Mouse (Mus musculus) CD4-positive naive resting alpha-beta T cell, adult 57 days (primary cell): ENCODE measurements around the gene Gm3002. TPM values are rescaled to one million over a fixed set of nuclear protein-coding genes. Genes with fewer than 3 reads are reported as not detected.

Experiments
- total RNA-seq: library from RNA; stranded (reverse); gene quantifications from one replicate; pipeline ENCODE4 v1.2.4, GENCODE M21; 2023

The Gm3002 gene
- not detected for total RNA-seq

GRCm38 (mm10) chr14:3809774-3810173, at the start of gene Gm3002:
Gene Gm3002, plus strand, starts transcription at chr14:3810074.

GRCm38 (mm10) chr14:3845945-3846344, 36.1 kb downstream of the Gm3002 start, which contains the start of gene Gm3033:
Gene Gm3033, plus strand, starts transcription at chr14:3846245.

GRCm38 (mm10) chr14:3883872-3884271, 74.0 kb downstream of the Gm3002 start, which contains the start of gene Gm2916:
Gene Gm2916, plus strand, starts transcription at chr14:3884172.

GRCm38 (mm10) chr14:3931456-3931855, 121.6 kb downstream of the Gm3002 start, which contains the start of gene Gm3029:
Gene Gm3029, plus strand, starts transcription at chr14:3931756.

GRCm38 (mm10) chr14:3963247-3963646, 153.4 kb downstream of the Gm3002 start, which contains the start of gene Gm3095:
Gene Gm3095, plus strand, starts transcription at chr14:3963547.

GRCm38 (mm10) chr14:3998094-3998493, 188.2 kb downstream of the Gm3002 start, which contains the start of gene Gm3099:
Gene Gm3099, plus strand, starts transcription at chr14:3998394.

Other genes starting within 250 kb of the Gm3002 start
- not detected for gene Gm3012, start 175.6 kb upstream of the Gm3002 start, total RNA-seq
- gene Gm3020, start 158.0 kb upstream of the Gm3002 start, total RNA-seq: 0.50 TPM
- not detected for gene Gm3043, start 121.3 kb upstream of the Gm3002 start, total RNA-seq
- not detected for gene Gm3033, start 36.2 kb downstream of the Gm3002 start, total RNA-seq
- gene Gm2916, start 74.1 kb downstream of the Gm3002 start, total RNA-seq: not detected
- gene Gm3029, start 121.7 kb downstream of the Gm3002 start, total RNA-seq: not detected
- not detected for gene Gm3095, start 153.5 kb downstream of the Gm3002 start, total RNA-seq
- gene Gm3099, start 188.3 kb downstream of the Gm3002 start, total RNA-seq: not detected
- gene Gm5796, start 213.9 kb downstream of the Gm3002 start, total RNA-seq: not detected